Mouse (Mus musculus) myocyte (in vitro differentiated cells): ENCODE data around the gene Mettl22. TPM values are rescaled to one million over a fixed set of nuclear protein-coding genes. Genes with fewer than 3 reads are reported as not detected.
A peak's percentile ranks its signal among the peaks of the same experiment; 100 is the strongest.

Experiments used
- H3K27me3 ChIP-seq: one replicate; pipeline ENCODE4 v1.6.1; 2011; ENCODE audit not compliant: control insufficient read depth, insufficient read depth, insufficient read length
- H3K36me3 ChIP-seq: one replicate; pipeline ENCODE4 v1.6.1; 2011; ENCODE audit not compliant: control insufficient read depth, insufficient read depth
- H3K4me2 ChIP-seq: one replicate; pipeline ENCODE4 v1.6.1; 2011; ENCODE audit warnings: low read depth, control low read depth
- H3K4me3 ChIP-seq: one replicate; pipeline ENCODE4 v1.5.1; 2011; ENCODE audit warnings: mild to moderate bottlenecking, control low read depth, moderate library complexity
- H3K79me2 ChIP-seq: one replicate; pipeline ENCODE4 v1.6.1; 2011; ENCODE audit not compliant: control insufficient read depth, insufficient read depth
- H3ac ChIP-seq: one replicate; pipeline ENCODE4 v1.6.1; 2011; ENCODE audit not compliant: control insufficient read depth, insufficient read length
- CEBPB ChIP-seq: IDR thresholded peaks from 2 replicates; pipeline ENCODE4 v1.6.1; 2011; ENCODE audit warnings: mild to moderate bottlenecking, moderate library complexity; ENCODE audit not compliant: poor library complexity, insufficient read depth, severe bottlenecking
- E2F4 ChIP-seq: IDR thresholded peaks from one replicate; pipeline ENCODE4 v1.6.1; 2011; ENCODE audit warnings: mild to moderate bottlenecking, control low read depth, moderate library complexity; ENCODE audit not compliant: insufficient read depth
- MAX ChIP-seq: IDR thresholded peaks from one replicate; pipeline ENCODE4 v1.6.1; 2011; ENCODE audit warnings: low read depth, mild to moderate bottlenecking, control low read depth
- MYOD1 ChIP-seq, 3 experiments: IDR thresholded peaks; one replicate each; pipeline ENCODE4 v1.6.1; 2011; ENCODE audit warnings: control low read depth in 2 of 3, low read depth in 2 of 3, mild to moderate bottlenecking in 2 of 3, moderate library complexity in 1 of 3; ENCODE audit not compliant: insufficient read length in 2 of 3, control insufficient read depth in 1 of 3
- MYOG ChIP-seq, 3 experiments: IDR thresholded peaks; one replicate each; pipeline ENCODE4 v1.6.1; 2011; ENCODE audit warnings: control low read depth in 2 of 3, low read depth in 2 of 3, mild to moderate bottlenecking in 2 of 3; ENCODE audit not compliant: insufficient read length in 2 of 3, control insufficient read depth in 1 of 3, insufficient read depth in 1 of 3
- POLR2A ChIP-seq: IDR thresholded peaks from one replicate; pipeline ENCODE4 v1.6.1; 2011; ENCODE audit warnings: low read depth, mild to moderate bottlenecking, control low read depth, moderate library complexity; ENCODE audit not compliant: insufficient read length
- POLR2AphosphoS2 ChIP-seq: IDR thresholded peaks from one replicate; pipeline ENCODE4 v1.6.1; 2011; ENCODE audit warnings: low read depth, control low read depth; ENCODE audit not compliant: insufficient read length
- REST ChIP-seq: IDR thresholded peaks from one replicate; pipeline ENCODE4 v1.6.1; 2011; ENCODE audit warnings: mild to moderate bottlenecking, control low read depth, moderate library complexity; ENCODE audit not compliant: insufficient read depth, insufficient read length
- SRF ChIP-seq: IDR thresholded peaks from one replicate; pipeline ENCODE4 v1.6.1; 2011; ENCODE audit warnings: low read depth; ENCODE audit not compliant: control insufficient read depth, insufficient read length
- TCF12 ChIP-seq: IDR thresholded peaks from one replicate; pipeline ENCODE4 v1.6.1; 2011; ENCODE audit warnings: mild to moderate bottlenecking, control low read depth; ENCODE audit not compliant: poor library complexity, insufficient read depth, severe bottlenecking
- TCF3 ChIP-seq: IDR thresholded peaks from one replicate; pipeline ENCODE4 v1.6.1; 2011; ENCODE audit warnings: low read depth, control low read depth; ENCODE audit not compliant: insufficient read length
- USF1 ChIP-seq: IDR thresholded peaks from one replicate; pipeline ENCODE4 v1.6.1; 2011; ENCODE audit warnings: low read depth, mild to moderate bottlenecking, control low read depth, moderate library complexity
- polyA plus RNA-seq: library from polyadenylated mRNA; unstranded; fragments of >200 nt; fragmentation: generic; extraction: Trizol; gene quantifications from one replicate; pipeline ENCODE4 v1.2.1, GENCODE M21; 2012; ENCODE audit warnings: missing spikeins

The Mettl22 gene
- polyA plus RNA-seq, 1 experiment: 34.3 TPM

GRCm38 (mm10) chr16:8470132-8470531, 456 bp upstream of the Mettl22 start:
- TF ChIP-seq REST: no peak
- no peak for TF ChIP-seq POLR2AphosphoS2
- no peak for TF ChIP-seq MYOD1 (IDR thresholded peaks at IDR 0.05; ENCODE audit: control insufficient read depth in 1 of 3, insufficient read length in 2 of 3, low read depth in 2 of 3)
- no peak for TF ChIP-seq TCF3
- no peak for TF ChIP-seq MAX
- no peak for TF ChIP-seq POLR2A
- TF ChIP-seq SRF: no peak
- TF ChIP-seq MYOG (IDR thresholded peaks at IDR 0.05; ENCODE audit: control insufficient read depth in 1 of 3, insufficient read depth in 1 of 3, insufficient read length in 2 of 3, low read depth in 2 of 3): no peak
- TF ChIP-seq E2F4: no peak
- no peak for TF ChIP-seq TCF12
- no peak for TF ChIP-seq USF1
- no peak for TF ChIP-seq CEBPB
- Histone ChIP-seq H3K36me3 (no peaks in the 10 kb centered on the region), H3K4me3 (peak overlapping the region; percentile 77), H3K27me3 (no peaks in the 10 kb centered on the region), H3K79me2 (no peaks in the 10 kb centered on the region), H3K4me2 (peak overlapping the region; percentile 82), H3ac (peak overlapping the region; percentile 61)

- Histone ChIP-seq H3ac (no peak overlapping the region), H3K79me2 (no peaks in the 10 kb centered on the region), H3K4me2 (no peak overlapping the region), H3K27me3 (no peaks in the 10 kb centered on the region), H3K4me3 (no peak overlapping the region), H3K36me3 (peaks cover 5% of the 10 kb centered on the region)
- no peak for TF ChIP-seq MAX
- TF ChIP-seq E2F4: no peak
- TF ChIP-seq SRF: no peak
- no peak for TF ChIP-seq CEBPB
- TF ChIP-seq TCF3: no peak
- no peak for TF ChIP-seq TCF12
- no peak for TF ChIP-seq REST
- TF ChIP-seq MYOD1 (IDR thresholded peaks at IDR 0.05; ENCODE audit: control insufficient read depth in 1 of 3, insufficient read length in 2 of 3, low read depth in 2 of 3): no peak
- no peak for TF ChIP-seq POLR2A
- no peak for TF ChIP-seq MYOG (IDR thresholded peaks at IDR 0.05; ENCODE audit: control insufficient read depth in 1 of 3, insufficient read depth in 1 of 3, insufficient read length in 2 of 3, low read depth in 2 of 3)
- no peak for TF ChIP-seq POLR2AphosphoS2
- TF ChIP-seq USF1: no peak
Measured at GRCm38 (mm10) chr16:8487396-8488005, 16.9 kb downstream of the Mettl22 start.

- H3K4me2 ChIP-seq: no peak overlapping the region
- H3ac ChIP-seq: no peak overlapping the region
- H3K79me2 ChIP-seq: no peaks in the 10 kb centered on the region
- H3K4me3 ChIP-seq: no peak overlapping the region
- TF ChIP-seq TCF3 (no peak), POLR2AphosphoS2 (no peak), SRF (no peak), E2F4 (no peak), MAX (no peak), MYOD1 (IDR thresholded peaks at IDR 0.05; ENCODE audit: control insufficient read depth in 1 of 3, insufficient read length in 2 of 3, low read depth in 2 of 3) (no peak), CEBPB (no peak), REST (no peak), POLR2A (no peak), MYOG (IDR thresholded peaks at IDR 0.05; ENCODE audit: control insufficient read depth in 1 of 3, insufficient read depth in 1 of 3, insufficient read length in 2 of 3, low read depth in 2 of 3) (no peak), TCF12 (no peak)
- H3K36me3 ChIP-seq: peaks cover 4% of the 10 kb centered on the region
- H3K27me3 ChIP-seq: no peaks in the 10 kb centered on the region
Measured at GRCm38 (mm10) chr16:8489340-8489739, 18.8 kb downstream of the Mettl22 start.

GRCm38 (mm10) chr16:8491743-8492490, 21.3 kb downstream of the Mettl22 start:
- no peak overlapping the region for H3ac ChIP-seq
- no peaks in the 10 kb centered on the region for H3K27me3 ChIP-seq

More at GRCm38 (mm10) chr16:8491743-8492490, 21.3 kb downstream of the Mettl22 start:
- Histone ChIP-seq H3K4me2 (no peak overlapping the region), H3K36me3 (no peaks in the 10 kb centered on the region), H3K79me2 (no peaks in the 10 kb centered on the region), H3K4me3 (no peak overlapping the region)
- TF ChIP-seq POLR2AphosphoS2 (no peak), MAX (no peak), TCF12 (no peak), REST (no peak), USF1 (no peak), E2F4 (no peak), MYOG (IDR thresholded peaks at IDR 0.05; ENCODE audit: control insufficient read depth in 1 of 3, insufficient read depth in 1 of 3, insufficient read length in 2 of 3, low read depth in 2 of 3) (no peak), CEBPB (no peak), POLR2A (no peak), MYOD1 (IDR thresholded peaks at IDR 0.05; ENCODE audit: control insufficient read depth in 1 of 3, insufficient read length in 2 of 3, low read depth in 2 of 3) (no peak), SRF (no peak), TCF3 (no peak)
